Mouse (Mus musculus) lung, embryonic 14.5 days (tissue): ENCODE results near the gene Adam23. TPM values are rescaled to one million over a fixed set of nuclear protein-coding genes. Genes with fewer than 3 reads are reported as not detected.

ENCODE experiments used
- ATAC-seq: fragments of 200-750 bp; cut with Nextera tagmentation; 2 replicates; pipeline ENCODE4 v1.8.0; 2017; ENCODE audit warnings: mild to moderate bottlenecking, moderate TSS enrichment, moderate library complexity; ENCODE audit not compliant: insufficient read depth
- DNase-seq: peaks from one replicate; pipeline ENCODE4 v3.0.0-alpha.2; 2015
- H3K27ac ChIP-seq: fragments of 300-500 bp; sonication (generic); 2 replicates; pipeline ENCODE4 v1.5.1; 2014; ENCODE audit warnings: low read depth, mild to moderate bottlenecking, moderate library complexity
- H3K27me3 ChIP-seq: fragments of 300-500 bp; sonication (generic); 2 replicates; pipeline ENCODE4 v1.6.1; 2014; ENCODE audit warnings: low read length, control low read depth; ENCODE audit not compliant: insufficient read depth
- H3K36me3 ChIP-seq: fragments of 300-500 bp; sonication (generic); 2 replicates; pipeline ENCODE4 v1.6.1; 2014; ENCODE audit warnings: control low read depth; ENCODE audit not compliant: insufficient read depth
- H3K4me1 ChIP-seq: fragments of 300-500 bp; sonication (generic); 2 replicates; pipeline ENCODE4 v1.6.1; 2014; ENCODE audit warnings: antibody characterized with exemption, control low read depth; ENCODE audit not compliant: insufficient read depth
- H3K4me2 ChIP-seq: fragments of 300-500 bp; sonication (generic); 2 replicates; pipeline ENCODE4 v1.6.1; 2014; ENCODE audit warnings: mild to moderate bottlenecking
- H3K4me3 ChIP-seq: fragments of 300-500 bp; sonication (generic); 2 replicates; pipeline ENCODE4 v1.5.1; 2014; ENCODE audit warnings: low read depth, low read length
- H3K9ac ChIP-seq: fragments of 300-500 bp; sonication (generic); 2 replicates; pipeline ENCODE4 v1.6.1; 2014
- H3K9me3 ChIP-seq: fragments of 300-500 bp; sonication (generic); 2 replicates; pipeline ENCODE4 v1.6.1; 2016; ENCODE audit warnings: low read depth, low read length, control low read depth
- CTCF ChIP-seq: IDR thresholded peaks from 2 replicates; pipeline ENCODE4 v1.5.1; 2016; ENCODE audit warnings: antibody characterized with exemption, low read depth
- WGBS: fragments of 180-500 bp; shearing (Covaris S2); extraction: QIAGEN DNeasy Blood & Tissue Kit; methylation state at CpG from one replicate; pipeline ENCODE4 v1.1.7; 2014; 5-methylcytosine and 5-hydroxymethylcytosine counted together
- polyA plus RNA-seq: library from polyadenylated mRNA; unstranded; fragments of >200 nt; fragmentation: Nextera tagmentation; extraction: Ambion mirVana; gene quantifications from 2 replicates; pipeline ENCODE4 v1.2.1, GENCODE M21; 2014

Gene Adam23
- polyA plus RNA-seq, 1 experiment from 2014 or later, result 1.3 TPM

DNA sequence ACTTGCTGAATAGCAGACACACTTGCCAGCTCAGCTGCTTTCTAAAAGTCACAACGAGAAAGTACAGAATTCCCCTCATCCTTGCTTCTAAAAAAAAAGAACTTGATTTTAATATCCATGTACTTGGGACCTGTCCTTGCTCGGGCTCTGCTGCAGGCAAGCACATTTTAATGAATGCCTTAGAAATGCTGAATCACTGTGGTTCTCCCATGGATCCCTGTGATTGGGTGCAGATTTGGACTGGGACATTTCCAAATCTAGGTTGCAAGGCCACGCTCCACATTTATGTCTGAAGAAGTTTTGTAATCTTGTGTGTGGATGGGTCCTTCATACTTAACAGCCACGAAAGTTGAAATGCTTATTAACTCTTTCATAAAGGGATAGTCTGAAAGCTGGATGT lies 4.4 kb downstream of the Adam23 start:
- TF ChIP-seq CTCF, result no peak
- Histone ChIP-seq H3K27ac (no peak overlapping the region), H3K4me1 (no peaks in the 10 kb centered on the region), H3K4me3 (no peak overlapping the region), H3K9ac (no peak overlapping the region), H3K27me3 (peaks cover 17% of the 10 kb centered on the region), H3K36me3 (no peaks in the 10 kb centered on the region), H3K4me2 (no peak overlapping the region), H3K9me3 (no peaks in the 10 kb centered on the region)
- no peak for ATAC-seq
- 63% methylated on average over 4 of the region's 4 CpGs for WGBS
- no peak for DNase-seq

DNA sequence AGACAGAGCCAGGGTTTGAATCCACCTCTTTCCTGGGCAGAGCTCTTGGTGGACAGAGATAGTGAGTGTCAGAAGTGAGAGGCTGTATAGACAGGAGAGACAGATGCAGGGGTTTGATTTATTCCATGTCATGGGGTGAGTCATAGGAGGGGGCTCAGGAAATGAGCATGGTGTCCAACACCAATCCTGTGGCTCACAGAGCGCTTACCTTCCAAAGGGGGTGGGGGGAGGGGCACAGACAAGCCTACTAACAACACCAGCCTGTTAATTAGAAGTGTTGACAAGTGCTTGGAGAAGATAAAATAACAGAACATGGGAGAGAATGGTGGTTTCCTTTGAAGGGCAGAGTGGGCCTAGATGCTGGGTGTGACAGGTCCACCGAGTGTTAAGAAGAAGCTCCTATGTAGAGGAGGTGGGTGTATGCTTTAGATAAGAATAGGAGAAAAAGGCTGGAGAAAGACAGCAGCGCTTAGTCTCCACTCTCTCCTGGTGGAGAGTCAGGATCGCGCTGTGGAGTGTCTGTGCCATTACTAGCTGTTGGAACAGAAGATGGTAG lies 7.7 kb downstream of the Adam23 start:
- ATAC-seq, result no peak
- TF ChIP-seq CTCF, result no peak
- Histone ChIP-seq H3K27me3 (no peaks in the 10 kb centered on the region), H3K9me3 (no peaks in the 10 kb centered on the region), H3K4me3 (no peak overlapping the region), H3K4me1 (no peaks in the 10 kb centered on the region), H3K4me2 (no peak overlapping the region), H3K27ac (no peak overlapping the region), H3K9ac (no peak overlapping the region), H3K36me3 (no peaks in the 10 kb centered on the region)
- WGBS, result 35% methylated on average over 5 of the region's 5 CpGs
- no peak for DNase-seq

DNA sequence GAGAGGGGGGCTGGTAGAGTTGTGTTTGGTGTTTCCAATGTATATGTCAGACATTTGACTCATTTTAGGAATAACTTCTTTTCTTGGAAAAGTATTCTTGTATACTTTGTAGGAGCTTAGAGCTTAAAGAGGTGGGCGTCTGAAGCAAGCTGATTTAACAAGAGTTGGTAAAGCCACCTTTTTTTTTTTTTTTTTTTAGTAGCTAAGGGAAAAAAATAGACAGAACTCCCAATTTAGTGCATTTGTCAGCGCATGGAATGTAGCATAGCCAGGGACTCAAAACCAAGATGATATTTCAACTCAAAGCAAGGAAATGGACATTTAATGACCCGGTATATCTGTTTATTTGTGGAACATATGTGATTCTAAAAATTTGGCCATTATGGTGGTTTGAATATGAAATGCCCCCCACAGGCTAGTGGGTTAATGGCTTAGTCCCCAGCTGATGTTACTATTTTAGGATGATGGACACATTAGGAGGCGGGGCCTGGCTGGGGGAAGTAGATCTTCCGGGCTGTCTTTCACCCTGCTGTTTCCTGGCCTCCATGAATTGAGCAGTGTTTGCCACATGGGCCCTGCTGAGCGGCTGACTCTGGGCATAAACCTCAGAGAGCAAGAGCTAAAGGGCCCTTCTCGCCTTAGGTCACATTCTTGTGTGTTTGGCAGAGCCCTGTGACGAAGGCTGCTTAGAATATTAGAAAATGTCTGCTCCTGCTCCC lies 12.3 kb downstream of the Adam23 start:
- DNase-seq (peak; percentile 21), ATAC-seq (no peak)
- Histone ChIP-seq H3K4me1 (no peaks in the 10 kb centered on the region), H3K4me2 (no peak overlapping the region), H3K9me3 (no peaks in the 10 kb centered on the region), H3K27ac (no peak overlapping the region), H3K9ac (no peak overlapping the region), H3K4me3 (no peak overlapping the region), H3K36me3 (no peaks in the 10 kb centered on the region), H3K27me3 (no peaks in the 10 kb centered on the region)
- 66% methylated on average over 8 of the region's 8 CpGs for WGBS
- TF ChIP-seq CTCF, result no peak

DNA sequence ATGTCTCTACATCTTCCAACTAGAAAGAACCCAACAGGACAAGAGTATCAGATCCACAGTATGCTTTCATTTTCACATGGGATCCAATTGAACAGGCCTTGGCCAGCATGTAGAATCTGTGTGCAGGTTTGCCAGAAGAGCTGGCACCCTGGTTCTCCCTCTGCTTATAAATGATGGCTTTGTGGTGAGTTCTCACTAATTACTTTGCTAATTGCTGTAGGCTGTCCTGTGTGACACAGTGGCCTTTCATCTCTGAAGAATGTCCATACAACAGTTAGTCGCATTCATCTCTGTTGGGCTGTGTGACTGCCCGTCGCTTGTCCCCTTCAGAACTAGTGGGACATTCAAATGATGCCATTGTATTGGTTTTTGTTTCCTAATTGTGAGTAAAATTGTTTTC lies 13.5 kb downstream of the Adam23 start:
- ATAC-seq (no peak), DNase-seq (no peak)
- Histone ChIP-seq H3K27me3 (no peaks in the 10 kb centered on the region), H3K36me3 (no peaks in the 10 kb centered on the region), H3K4me2 (no peak overlapping the region), H3K4me3 (no peak overlapping the region), H3K27ac (no peak overlapping the region), H3K9me3 (no peaks in the 10 kb centered on the region), H3K4me1 (no peaks in the 10 kb centered on the region), H3K9ac (no peak overlapping the region)
- 90% methylated on average over 3 of the region's 3 CpGs for WGBS
- no peak for TF ChIP-seq CTCF

DNA sequence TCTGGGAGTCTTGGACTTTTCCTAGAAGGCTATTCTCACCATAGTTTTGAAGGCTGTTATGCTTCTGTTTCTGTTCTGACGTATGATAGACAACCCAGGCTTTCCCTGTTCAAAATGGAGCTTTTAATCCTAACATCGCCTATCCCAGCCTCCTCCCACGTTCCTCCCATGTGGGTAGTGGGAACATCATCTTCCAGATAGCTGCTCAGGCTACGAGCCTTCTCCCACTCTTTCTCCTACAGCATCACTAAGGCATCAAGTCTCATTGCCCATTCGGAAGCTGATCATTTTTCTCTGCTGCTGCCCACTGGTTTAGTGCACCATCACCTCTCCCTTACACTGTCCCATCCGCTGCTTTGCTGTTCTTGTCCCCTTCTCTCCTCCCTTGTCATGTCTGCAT lies 14.2 kb downstream of the Adam23 start:
- no peak for TF ChIP-seq CTCF
- H3K4me1 ChIP-seq, result no peaks in the 10 kb centered on the region
- H3K27me3 ChIP-seq, result no peaks in the 10 kb centered on the region
- no peak overlapping the region for H3K27ac ChIP-seq
- H3K36me3 ChIP-seq, result no peaks in the 10 kb centered on the region
- ATAC-seq (no peak), DNase-seq (no peak)
- H3K9ac ChIP-seq, result no peak overlapping the region
- H3K4me2 ChIP-seq, result no peak overlapping the region
- no peak overlapping the region for H3K4me3 ChIP-seq
- WGBS, result 73% methylated on average over 6 of the region's 6 CpGs
- no peaks in the 10 kb centered on the region for H3K9me3 ChIP-seq

DNA sequence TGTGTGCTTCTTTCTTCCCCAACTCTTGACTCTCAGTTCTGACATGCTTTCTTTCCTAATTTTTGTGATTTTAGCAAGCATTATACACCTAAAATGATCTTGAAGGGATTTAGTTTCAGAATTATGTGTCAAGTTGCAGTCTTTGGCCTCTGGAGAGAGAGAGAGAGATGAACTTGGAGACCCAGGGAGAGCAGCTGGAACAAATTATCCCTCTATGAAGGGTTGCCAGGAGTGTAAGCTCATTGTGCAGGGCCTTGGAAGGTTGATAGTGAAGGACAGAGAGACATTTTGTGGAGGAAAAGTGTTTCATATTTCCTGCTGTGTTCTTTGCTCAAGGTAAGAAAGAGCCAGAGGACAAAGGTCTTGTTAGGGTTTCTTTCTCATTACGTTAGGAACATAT lies 18.8 kb downstream of the Adam23 start:
- Histone ChIP-seq H3K9me3 (no peaks in the 10 kb centered on the region), H3K4me1 (no peaks in the 10 kb centered on the region), H3K36me3 (no peaks in the 10 kb centered on the region), H3K27me3 (no peaks in the 10 kb centered on the region), H3K27ac (no peak overlapping the region), H3K9ac (no peak overlapping the region), H3K4me2 (no peak overlapping the region), H3K4me3 (no peak overlapping the region)
- DNase-seq (no peak), ATAC-seq (no peak)
- WGBS, result 61% methylated on average over 1 of the region's 1 CpGs
- TF ChIP-seq CTCF, result no peak

DNA sequence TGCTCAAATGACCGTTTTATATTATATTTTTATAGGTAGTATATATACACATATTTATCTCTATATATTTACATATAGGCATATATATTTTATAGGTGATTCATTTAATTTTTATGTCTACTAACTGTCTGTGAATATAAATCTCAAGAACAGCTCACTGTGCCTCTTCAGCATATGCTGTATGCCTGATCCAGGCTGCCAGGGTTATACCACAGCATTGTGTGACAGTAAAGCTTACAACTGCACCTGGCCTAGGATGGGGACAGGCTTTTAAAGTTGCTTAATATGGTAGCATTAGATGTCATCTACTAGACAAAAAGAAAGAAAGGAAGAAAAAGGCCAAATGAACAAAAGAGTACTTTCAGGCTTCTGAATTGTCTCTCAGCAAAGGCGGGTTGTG lies 27.6 kb downstream of the Adam23 start:
- H3K27me3 ChIP-seq, result no peaks in the 10 kb centered on the region
- H3K9me3 ChIP-seq, result no peaks in the 10 kb centered on the region
- H3K27ac ChIP-seq, result no peak overlapping the region
- no peak overlapping the region for H3K4me2 ChIP-seq
- H3K36me3 ChIP-seq, result no peaks in the 10 kb centered on the region
- H3K4me1 ChIP-seq, result no peaks in the 10 kb centered on the region
- 75% methylated on average over 2 of the region's 2 CpGs for WGBS
- no peak for TF ChIP-seq CTCF
- ATAC-seq (no peak), DNase-seq (no peak)
- H3K9ac ChIP-seq, result no peak overlapping the region
- no peak overlapping the region for H3K4me3 ChIP-seq
